Mouse (Mus musculus) heart, adult 2 months (tissue): ENCODE results near the gene Tysnd1.

Experiments used
- CTCF ChIP-seq: fragments of 200-600 bp; IDR thresholded peaks from 2 replicates; pipeline ENCODE4 v1.8.1; 2022; ENCODE audit warnings: antibody characterized with exemption, mild to moderate bottlenecking, moderate library complexity
- EP300 ChIP-seq: fragments of 200-500 bp; IDR thresholded peaks from 2 replicates; pipeline ENCODE4 v1.6.1; 2011; ENCODE audit warnings: low read depth, low read length, control low read depth; ENCODE audit not compliant: insufficient read depth
- POLR2A ChIP-seq: fragments of 200-500 bp; IDR thresholded peaks from 2 replicates; pipeline ENCODE4 v1.6.1; 2011; ENCODE audit warnings: mild to moderate bottlenecking, low read depth, low read length, control low read depth; ENCODE audit not compliant: insufficient read depth

GRCm38 (mm10) chr10:61654691-61655090 lies 40.6 kb upstream of the Tysnd1 start:
- TF ChIP-seq CTCF (no peak), POLR2A (no peak), EP300 (no peak)
